Mouse (Mus musculus) neural tube, embryonic 15.5 days (tissue): Measurements from ENCODE around the gene Lyl1. TPM values are rescaled to one million over a fixed set of nuclear protein-coding genes. Genes with fewer than 3 reads are reported as not detected.

ENCODE experiments used
- ATAC-seq: fragments of 200-750 bp; cut with Nextera tagmentation; 2 replicates; pipeline ENCODE4 v1.8.0; 2017; ENCODE audit warnings: mild to moderate bottlenecking, moderate TSS enrichment, moderate library complexity; ENCODE audit not compliant: low FRiP score
- H3K27ac ChIP-seq: fragments of 300-500 bp; sonication (generic); replicated peaks from 2 replicates; pipeline ENCODE4 v1.5.1; 2015; ENCODE audit warnings: mild to moderate bottlenecking, inconsistent platforms
- H3K27me3 ChIP-seq: fragments of 300-500 bp; sonication (generic); replicated peaks from 2 replicates; pipeline ENCODE4 v1.6.1; 2015; ENCODE audit warnings: inconsistent platforms
- H3K36me3 ChIP-seq: fragments of 300-500 bp; sonication (generic); 2 replicates; pipeline ENCODE4 v1.6.1; 2015; ENCODE audit warnings: inconsistent platforms
- H3K4me1 ChIP-seq: fragments of 300-500 bp; sonication (generic); 2 replicates; pipeline ENCODE4 v1.6.1; 2015; ENCODE audit warnings: inconsistent platforms
- H3K4me2 ChIP-seq: fragments of 300-500 bp; sonication (generic); 2 replicates; pipeline ENCODE4 v1.6.1; 2015; ENCODE audit warnings: inconsistent platforms, mild to moderate bottlenecking, moderate library complexity
- H3K4me3 ChIP-seq: fragments of 300-500 bp; sonication (generic); replicated peaks from 2 replicates; pipeline ENCODE4 v1.5.1; 2015; ENCODE audit warnings: mild to moderate bottlenecking, inconsistent platforms
- H3K9ac ChIP-seq: fragments of 300-500 bp; sonication (generic); replicated peaks from 2 replicates; pipeline ENCODE4 v1.6.1; 2015; ENCODE audit warnings: mild to moderate bottlenecking, inconsistent platforms
- H3K9me3 ChIP-seq: fragments of 300-500 bp; sonication (generic); replicated peaks from 2 replicates; pipeline ENCODE4 v1.6.1; 2016; ENCODE audit warnings: inconsistent platforms
- WGBS: fragments of 180-500 bp; shearing (Covaris S2); methylation state at CpG from one replicate; pipeline ENCODE4 v1.1.7; 2015; ENCODE audit warnings: mixed read lengths; 5-methylcytosine and 5-hydroxymethylcytosine counted together
- polyA plus RNA-seq: library from polyadenylated mRNA; unstranded; fragments of >200 nt; fragmentation: Nextera tagmentation; extraction: Ambion mirVana; gene quantifications from 2 replicates; pipeline ENCODE4 v1.2.1, GENCODE M21; 2015

Gene Lyl1
- polyA plus RNA-seq, 1 experiment from 2014 or later, result 3.1 TPM

- H3K4me1 ChIP-seq, result peaks cover 61% of the 10 kb centered on the region
- no peak for ATAC-seq
- H3K27me3 ChIP-seq, result peaks cover 57% of the 10 kb centered on the region
- no peaks in the 10 kb centered on the region for H3K9me3 ChIP-seq
- H3K9ac ChIP-seq, result no peak overlapping the region
- peak overlapping the region; percentile 72; the same call in 1 of the 2 replicates for H3K27ac ChIP-seq
- 5% methylated on average over 12 of the region's 12 CpGs for WGBS
- H3K4me3 ChIP-seq, result peak overlapping the region; percentile 15; the same call in 1 of the 2 replicates
- peak overlapping the region; percentile 48 for H3K4me2 ChIP-seq
- H3K36me3 ChIP-seq, result no peaks in the 10 kb centered on the region
Measured at GRCm38 (mm10) chr8:84705960-84706359, 4.7 kb downstream of the Lyl1 start.

DNA sequence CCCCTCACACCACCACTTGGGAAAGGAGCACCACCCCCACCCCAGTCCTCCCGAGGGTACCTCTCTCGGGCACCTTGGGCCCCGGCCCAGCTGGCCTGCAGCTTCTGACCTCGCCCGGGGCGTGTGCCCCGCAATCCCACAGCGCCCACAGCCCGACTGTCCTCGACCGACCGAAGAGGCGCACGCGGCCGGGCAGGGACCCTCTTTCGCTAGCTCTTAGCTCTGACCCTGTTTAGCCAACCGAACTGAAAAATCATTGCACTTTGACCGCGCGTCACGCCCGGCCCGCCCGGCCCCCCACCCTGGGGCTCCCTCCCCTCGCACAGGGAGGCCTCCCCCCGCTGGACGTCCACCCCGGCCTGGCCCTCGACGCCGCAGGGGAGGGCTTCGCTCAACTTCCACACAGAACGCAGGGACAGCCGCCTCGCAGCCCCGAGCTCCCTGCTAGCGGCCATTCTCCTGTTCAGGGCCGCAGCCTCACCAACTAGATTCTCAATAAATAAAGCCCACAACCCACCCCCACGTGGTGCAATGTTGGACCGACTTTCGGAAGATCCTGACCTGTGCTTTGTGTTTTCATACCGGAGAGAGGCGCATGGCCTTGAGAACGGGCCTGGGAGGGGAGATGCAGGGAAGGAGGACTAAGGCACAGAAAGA lies 5.5 kb downstream of the Lyl1 start:
- peaks cover 51% of the 10 kb centered on the region for H3K27me3 ChIP-seq
- H3K4me2 ChIP-seq, result peak overlapping the region; percentile 33
- peak overlapping the region; percentile 67 for H3K27ac ChIP-seq
- peaks cover 64% of the 10 kb centered on the region for H3K4me1 ChIP-seq
- H3K9me3 ChIP-seq, result no peaks in the 10 kb centered on the region
- 0 out of 2 replicates have a peak overlapping the region, but pooled peaks have one; percentile 24 for H3K9ac ChIP-seq
- 7% methylated on average over 41 of the region's 45 CpGs for WGBS
- ATAC-seq, result no peak
- no peaks in the 10 kb centered on the region for H3K36me3 ChIP-seq
- peak overlapping the region; percentile 22 for H3K4me3 ChIP-seq

DNA sequence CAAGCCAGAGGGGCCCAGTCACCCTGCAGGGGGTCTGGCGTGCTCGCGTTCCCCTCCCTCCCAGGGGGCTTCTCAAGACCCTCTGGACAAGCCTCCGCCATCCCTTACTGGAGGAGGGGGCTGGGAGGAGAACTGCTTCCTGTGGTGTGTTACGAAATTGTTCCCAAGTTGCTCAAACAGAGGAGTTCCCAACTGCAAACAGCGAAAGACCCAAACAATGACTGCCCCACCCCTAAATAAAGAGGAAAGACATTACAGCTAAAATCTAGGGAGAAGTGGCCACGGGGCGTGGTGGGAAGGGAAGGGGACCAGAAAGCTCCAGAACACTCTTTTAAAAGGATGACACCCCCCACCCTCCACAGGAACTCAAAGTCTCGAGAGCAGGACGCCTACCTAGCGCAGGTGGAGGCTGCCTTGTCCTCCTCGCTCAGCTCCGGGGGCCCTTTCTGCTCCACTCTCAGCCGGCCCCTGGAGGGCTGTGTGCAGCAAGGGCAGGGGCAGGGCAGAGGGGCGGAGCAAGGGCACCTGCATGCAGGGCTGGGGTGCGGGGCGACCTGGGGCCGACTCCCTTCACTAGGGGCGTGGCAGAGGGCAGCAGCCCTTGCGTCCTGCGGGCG lies 6.1 kb downstream of the Lyl1 start:
- peaks cover 45% of the 10 kb centered on the region for H3K27me3 ChIP-seq
- WGBS, result 6% methylated on average over 22 of the region's 22 CpGs
- H3K27ac ChIP-seq, result peak overlapping the region; percentile 67
- H3K9ac ChIP-seq, result no peak overlapping the region
- H3K4me1 ChIP-seq, result peaks cover 69% of the 10 kb centered on the region
- peak overlapping the region; percentile 22 for H3K4me3 ChIP-seq
- H3K36me3 ChIP-seq, result no peaks in the 10 kb centered on the region
- H3K4me2 ChIP-seq, result peak overlapping the region; percentile 33
- ATAC-seq, result no peak
- no peaks in the 10 kb centered on the region for H3K9me3 ChIP-seq

GRCm38 (mm10) chr8:84708071-84708541 lies 6.8 kb downstream of the Lyl1 start:
- WGBS, result 4% methylated on average over 15 of the region's 15 CpGs
- Histone ChIP-seq H3K9me3 (no peaks in the 10 kb centered on the region), H3K27ac (peak overlapping the region; percentile 67), H3K4me3 (no peak overlapping the region), H3K27me3 (peaks cover 38% of the 10 kb centered on the region), H3K9ac (no peak overlapping the region), H3K4me2 (peak overlapping the region; percentile 33), H3K36me3 (no peaks in the 10 kb centered on the region), H3K4me1 (peaks cover 70% of the 10 kb centered on the region)
- ATAC-seq, result no peak

DNA sequence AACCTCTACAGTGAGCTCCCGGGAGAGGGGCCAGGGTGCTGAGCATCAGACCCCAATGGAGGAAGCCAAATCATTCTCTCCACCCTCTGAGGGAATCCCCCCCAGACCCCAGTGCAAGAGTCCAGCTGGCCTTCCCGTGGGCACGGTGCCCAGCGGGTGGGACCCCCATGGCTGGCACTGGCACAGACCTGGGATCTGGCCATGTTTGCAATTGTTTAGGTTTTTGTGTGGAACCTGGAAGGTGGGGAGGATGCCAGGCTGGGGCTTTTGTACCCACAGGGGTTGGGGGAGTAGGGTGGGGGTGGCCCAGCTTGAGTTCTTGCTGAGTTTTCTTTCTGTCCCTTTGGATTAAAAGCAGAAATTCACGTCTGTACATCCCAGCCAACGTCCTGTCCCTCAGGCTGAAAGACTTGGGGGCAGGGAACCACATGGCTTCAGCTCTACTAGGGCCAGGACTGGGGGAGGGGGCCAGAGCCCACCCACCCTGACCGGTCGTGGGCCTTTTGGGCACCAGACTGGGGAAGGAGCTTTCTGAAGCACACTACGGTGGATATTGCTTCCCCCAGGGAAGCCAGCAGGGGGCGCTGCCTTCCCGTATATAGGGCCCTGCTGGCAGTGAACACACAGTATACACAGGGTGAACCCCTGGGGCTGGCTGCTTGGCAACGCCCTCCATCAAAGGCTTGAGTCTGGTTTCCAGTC lies 7.7 kb downstream of the Lyl1 start:
- H3K4me3 ChIP-seq, result no peak overlapping the region
- no peaks in the 10 kb centered on the region for H3K36me3 ChIP-seq
- H3K9ac ChIP-seq, result no peak overlapping the region
- 6% methylated on average over 12 of the region's 12 CpGs for WGBS
- peak; percentile 72 for ATAC-seq
- peak overlapping the region; percentile 67 for H3K27ac ChIP-seq
- no peaks in the 10 kb centered on the region for H3K9me3 ChIP-seq
- H3K4me1 ChIP-seq, result peaks cover 74% of the 10 kb centered on the region
- peaks cover 30% of the 10 kb centered on the region for H3K27me3 ChIP-seq
- no peak overlapping the region for H3K4me2 ChIP-seq

DNA sequence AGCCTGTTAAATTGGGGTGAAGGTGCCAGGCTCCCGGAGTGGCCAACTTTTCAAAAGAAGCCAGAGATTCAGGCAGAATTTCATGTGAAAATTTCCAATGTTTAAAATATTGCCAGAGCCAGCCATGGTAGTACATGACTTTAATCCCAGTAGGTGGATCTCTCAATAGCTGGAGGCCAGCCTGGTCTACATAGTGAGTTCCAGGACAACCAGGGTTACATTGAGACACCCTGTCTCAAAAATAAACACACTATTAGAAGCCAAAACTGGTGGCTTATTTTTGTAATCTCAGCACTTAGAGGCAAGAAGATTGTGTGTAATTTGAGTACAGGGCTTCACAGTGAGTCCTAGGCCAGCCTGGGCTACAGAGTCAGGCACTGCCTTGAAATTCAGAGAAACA lies 8.7 kb downstream of the Lyl1 start:
- Histone ChIP-seq H3K36me3 (no peaks in the 10 kb centered on the region), H3K9me3 (no peaks in the 10 kb centered on the region), H3K4me1 (peaks cover 74% of the 10 kb centered on the region), H3K9ac (no peak overlapping the region), H3K27ac (peak overlapping the region; percentile 67), H3K4me3 (no peak overlapping the region), H3K27me3 (peaks cover 20% of the 10 kb centered on the region), H3K4me2 (no peak overlapping the region)
- 91% methylated on average over 1 of the region's 1 CpGs for WGBS
- no peak for ATAC-seq

- no peak overlapping the region for H3K4me3 ChIP-seq
- WGBS, result 54% methylated on average over 3 of the region's 3 CpGs
- H3K4me2 ChIP-seq, result no peak overlapping the region
- H3K4me1 ChIP-seq, result peaks cover 71% of the 10 kb centered on the region
- peak overlapping the region; percentile 83 for H3K27ac ChIP-seq
- H3K9ac ChIP-seq, result no peak overlapping the region
- peaks cover 16% of the 10 kb centered on the region for H3K27me3 ChIP-seq
- no peak for ATAC-seq
- no peaks in the 10 kb centered on the region for H3K9me3 ChIP-seq
- H3K36me3 ChIP-seq, result no peaks in the 10 kb centered on the region
Measured at GRCm38 (mm10) chr8:84711312-84711711, 10.1 kb downstream of the Lyl1 start.

GRCm38 (mm10) chr8:84711933-84712758 lies 10.9 kb downstream of the Lyl1 start:
- no peaks in the 10 kb centered on the region for H3K36me3 ChIP-seq
- no peaks in the 10 kb centered on the region for H3K9me3 ChIP-seq
- no peak overlapping the region for H3K4me3 ChIP-seq
- WGBS, result 6% methylated on average over 11 of the region's 11 CpGs
- H3K9ac ChIP-seq, result no peak overlapping the region
- H3K27ac ChIP-seq, result peak overlapping the region; percentile 83
- H3K27me3 ChIP-seq, result peaks cover 16% of the 10 kb centered on the region
- H3K4me2 ChIP-seq, result no peak overlapping the region
- peak; percentile 74 for ATAC-seq
- peaks cover 66% of the 10 kb centered on the region for H3K4me1 ChIP-seq

GRCm38 (mm10) chr8:84712759-84713120 lies 11.5 kb downstream of the Lyl1 start:
- WGBS, result 14% methylated on average over 3 of the region's 3 CpGs
- Histone ChIP-seq H3K4me1 (peaks cover 60% of the 10 kb centered on the region), H3K27ac (peak overlapping the region; percentile 83), H3K9me3 (no peaks in the 10 kb centered on the region), H3K27me3 (peaks cover 16% of the 10 kb centered on the region; the same call in 1 of the 2 replicates), H3K9ac (no peak overlapping the region), H3K4me2 (no peak overlapping the region), H3K4me3 (no peak overlapping the region), H3K36me3 (no peaks in the 10 kb centered on the region)
- no peak for ATAC-seq

- H3K27me3 ChIP-seq, result peaks cover 20% of the 10 kb centered on the region; the same call in 1 of the 2 replicates
- H3K27ac ChIP-seq, result peak overlapping the region; percentile 83
- H3K4me2 ChIP-seq, result no peak overlapping the region
- H3K36me3 ChIP-seq, result no peaks in the 10 kb centered on the region
- peaks cover 54% of the 10 kb centered on the region for H3K4me1 ChIP-seq
- 35% methylated on average over 4 of the region's 4 CpGs for WGBS
- no peaks in the 10 kb centered on the region for H3K9me3 ChIP-seq
- H3K4me3 ChIP-seq, result no peak overlapping the region
- no peak for ATAC-seq
- H3K9ac ChIP-seq, result 0 out of 2 replicates have a peak overlapping the region, but pooled peaks have one; percentile 17
Measured at GRCm38 (mm10) chr8:84713381-84713780, 12.1 kb downstream of the Lyl1 start.

GRCm38 (mm10) chr8:84714161-84714560 lies 12.9 kb downstream of the Lyl1 start:
- ATAC-seq, result no peak
- H3K9me3 ChIP-seq, result no peaks in the 10 kb centered on the region
- H3K4me1 ChIP-seq, result peaks cover 52% of the 10 kb centered on the region
- peaks cover 20% of the 10 kb centered on the region for H3K27me3 ChIP-seq
- H3K27ac ChIP-seq, result peak overlapping the region; percentile 83
- no peaks in the 10 kb centered on the region for H3K36me3 ChIP-seq
- no peak overlapping the region for H3K4me3 ChIP-seq
- 64% methylated on average over 4 of the region's 4 CpGs for WGBS
- no peak overlapping the region for H3K4me2 ChIP-seq
- no peak overlapping the region for H3K9ac ChIP-seq
